Mouse (Mus musculus) midbrain, postnatal 0 days (tissue): Measurements from ENCODE around the gene Ptprz1. TPM values are rescaled to one million over a fixed set of nuclear protein-coding genes. Genes with fewer than 3 reads are reported as not detected.

Source experiments
- ATAC-seq: fragments of 200-750 bp; cut with Nextera tagmentation; 2 replicates; pipeline ENCODE4 v1.8.0; 2017; ENCODE audit warnings: moderate number of reproducible peaks, mild to moderate bottlenecking, moderate TSS enrichment, moderate library complexity; ENCODE audit not compliant: low FRiP score
- DNase-seq: peaks from one replicate; pipeline ENCODE4 v3.0.0-alpha.2; 2015; ENCODE audit warnings: low spot score
- H3K27ac ChIP-seq: fragments of 300-500 bp; sonication (generic); 2 replicates; pipeline ENCODE4 v1.5.1; 2014; ENCODE audit warnings: low read depth, mild to moderate bottlenecking, low read length, mixed read lengths
- H3K27me3 ChIP-seq: fragments of 300-500 bp; sonication (generic); 2 replicates; pipeline ENCODE4 v1.6.1; 2014; ENCODE audit warnings: low read length, control low read depth, mixed read lengths; ENCODE audit not compliant: insufficient read depth
- H3K36me3 ChIP-seq: fragments of 300-500 bp; sonication (generic); 2 replicates; pipeline ENCODE4 v1.6.1; 2014; ENCODE audit warnings: low read length, control low read depth, mixed read lengths; ENCODE audit not compliant: insufficient read depth
- H3K4me1 ChIP-seq: fragments of 300-500 bp; sonication (generic); 2 replicates; pipeline ENCODE4 v1.6.1; 2014; ENCODE audit warnings: mild to moderate bottlenecking, control low read depth, antibody characterized with exemption, low read length, mixed read lengths; ENCODE audit not compliant: insufficient read depth
- H3K4me2 ChIP-seq: fragments of 300-500 bp; sonication (generic); 2 replicates; pipeline ENCODE4 v1.6.1; 2014; ENCODE audit warnings: low read depth, mild to moderate bottlenecking, low read length, mixed read lengths; ENCODE audit not compliant: poor library complexity, severe bottlenecking
- H3K4me3 ChIP-seq: fragments of 300-500 bp; sonication (generic); 2 replicates; pipeline ENCODE4 v1.5.1; 2014; ENCODE audit warnings: low read depth, mild to moderate bottlenecking, low read length, moderate library complexity
- H3K9ac ChIP-seq: fragments of 300-500 bp; sonication (generic); replicated peaks from 2 replicates; pipeline ENCODE4 v1.6.1; 2014; ENCODE audit warnings: mild to moderate bottlenecking, low read length, moderate library complexity, mixed read lengths; ENCODE audit not compliant: poor library complexity, severe bottlenecking
- H3K9me3 ChIP-seq: fragments of 300-500 bp; sonication (generic); 2 replicates; pipeline ENCODE4 v1.6.1; 2016; ENCODE audit warnings: low read length, control low read depth
- CTCF ChIP-seq: IDR thresholded peaks from 2 replicates; pipeline ENCODE4 v1.5.1; 2016; ENCODE audit warnings: antibody characterized with exemption, mild to moderate bottlenecking
- WGBS: fragments of 180-500 bp; shearing (Covaris S2); extraction: QIAGEN DNeasy Blood & Tissue Kit; methylation state at CpG from one replicate; pipeline ENCODE4 v1.1.7; 2014; 5-methylcytosine and 5-hydroxymethylcytosine counted together
- polyA plus RNA-seq: library from polyadenylated mRNA; unstranded; fragments of >200 nt; fragmentation: Nextera tagmentation; extraction: Ambion mirVana; gene quantifications from 2 replicates; pipeline ENCODE4 v1.2.1, GENCODE M21; 2015
- total RNA-seq: library from RNA; depleted of rRNA; stranded (reverse); fragments of >200 nt; gene quantifications from 2 replicates; pipeline ENCODE4 v1.2.3, GENCODE M21; 2014

The Ptprz1 gene
- total and polyA plus RNA-seq, 2 experiments from 2014 or later: 133 to 260 TPM

DNA sequence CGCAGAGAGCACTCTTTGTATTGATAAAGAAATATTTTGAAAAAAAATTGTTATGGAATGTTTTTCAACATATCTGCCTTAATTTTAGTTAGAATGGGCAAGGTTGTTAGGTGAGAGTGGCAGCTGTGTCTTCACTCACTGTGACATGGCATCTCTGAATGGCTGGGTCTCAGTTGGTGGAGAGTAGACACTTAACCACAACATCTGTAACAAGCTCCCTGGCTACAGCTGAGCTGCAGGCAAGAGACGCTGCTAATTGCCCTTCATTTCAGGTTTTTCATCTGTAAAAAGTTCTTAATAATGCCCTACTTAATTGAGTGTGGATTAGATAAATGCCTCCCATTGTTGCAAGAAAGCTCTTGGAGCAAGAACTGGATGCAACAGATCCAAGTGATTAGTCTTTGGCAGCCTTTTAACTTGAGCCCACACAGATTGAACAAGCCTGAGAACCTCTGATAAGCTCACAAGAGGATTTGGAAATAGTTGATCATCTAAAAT is 57.5 kb downstream of the Ptprz1 start:
- H3K36me3 ChIP-seq: no peaks in the 10 kb centered on the region
- no peak overlapping the region for H3K4me3 ChIP-seq
- 66% methylated on average over 2 of the region's 2 CpGs for WGBS
- no peaks in the 10 kb centered on the region for H3K9me3 ChIP-seq
- no peak overlapping the region for H3K27ac ChIP-seq
- no peak for DNase-seq
- no peak overlapping the region for H3K4me2 ChIP-seq
- TF ChIP-seq CTCF: no peak
- no peak overlapping the region for H3K9ac ChIP-seq
- no peaks in the 10 kb centered on the region for H3K4me1 ChIP-seq
- ATAC-seq: no peak
- no peaks in the 10 kb centered on the region for H3K27me3 ChIP-seq

DNA sequence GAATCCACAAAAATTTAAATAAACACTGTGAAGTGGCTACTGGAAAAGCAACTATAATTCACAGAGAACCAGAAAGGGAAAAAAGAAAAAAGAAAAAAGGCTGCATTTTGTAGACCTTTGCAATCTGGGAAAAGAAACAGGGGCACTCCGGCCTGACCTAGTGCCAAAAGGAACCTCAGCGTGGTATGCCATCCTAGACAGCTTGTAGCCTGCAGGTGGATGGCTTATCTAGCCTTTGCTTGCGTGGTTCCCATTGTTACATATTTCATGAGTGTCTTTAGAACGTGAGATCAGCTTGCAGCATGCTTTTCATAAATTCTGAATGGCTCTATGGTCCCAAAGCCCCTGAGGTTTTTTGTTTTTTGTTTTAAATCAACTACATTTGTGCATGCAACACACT is 61.8 kb downstream of the Ptprz1 start:
- Histone ChIP-seq H3K27ac (no peak overlapping the region), H3K27me3 (no peaks in the 10 kb centered on the region), H3K9me3 (no peaks in the 10 kb centered on the region), H3K4me2 (no peak overlapping the region), H3K9ac (no peak overlapping the region), H3K4me1 (no peaks in the 10 kb centered on the region), H3K36me3 (no peaks in the 10 kb centered on the region), H3K4me3 (no peak overlapping the region)
- no peak for ATAC-seq
- no peak for TF ChIP-seq CTCF
- 35% methylated on average over 4 of the region's 4 CpGs for WGBS
- DNase-seq: peak; percentile 10

DNA sequence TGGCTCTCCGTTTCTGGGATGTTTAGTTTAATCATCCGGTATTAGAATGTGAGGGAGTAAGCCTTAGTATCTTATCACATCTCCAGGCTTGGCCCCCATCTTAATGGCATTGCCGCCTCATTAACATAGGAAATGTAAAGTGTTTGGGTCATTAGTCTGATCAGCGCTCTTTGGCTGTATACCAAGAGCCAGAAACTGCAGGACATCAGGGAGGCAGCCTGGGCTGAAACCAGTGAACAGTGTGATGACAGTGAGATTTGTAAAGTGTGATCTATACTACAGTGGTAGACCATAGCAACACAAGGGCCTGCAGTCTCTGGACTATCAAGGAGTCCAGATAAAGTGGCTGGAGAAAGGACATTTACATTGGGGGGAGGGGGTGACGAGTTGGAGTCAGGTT is 62.2 kb downstream of the Ptprz1 start:
- no peak for TF ChIP-seq CTCF
- Histone ChIP-seq H3K36me3 (no peaks in the 10 kb centered on the region), H3K9me3 (no peaks in the 10 kb centered on the region), H3K9ac (no peak overlapping the region), H3K4me2 (no peak overlapping the region), H3K27me3 (no peaks in the 10 kb centered on the region), H3K4me1 (no peaks in the 10 kb centered on the region), H3K27ac (no peak overlapping the region), H3K4me3 (no peak overlapping the region)
- 41% methylated on average over 5 of the region's 5 CpGs for WGBS
- ATAC-seq (no peak), DNase-seq (peak; percentile 34)

DNA sequence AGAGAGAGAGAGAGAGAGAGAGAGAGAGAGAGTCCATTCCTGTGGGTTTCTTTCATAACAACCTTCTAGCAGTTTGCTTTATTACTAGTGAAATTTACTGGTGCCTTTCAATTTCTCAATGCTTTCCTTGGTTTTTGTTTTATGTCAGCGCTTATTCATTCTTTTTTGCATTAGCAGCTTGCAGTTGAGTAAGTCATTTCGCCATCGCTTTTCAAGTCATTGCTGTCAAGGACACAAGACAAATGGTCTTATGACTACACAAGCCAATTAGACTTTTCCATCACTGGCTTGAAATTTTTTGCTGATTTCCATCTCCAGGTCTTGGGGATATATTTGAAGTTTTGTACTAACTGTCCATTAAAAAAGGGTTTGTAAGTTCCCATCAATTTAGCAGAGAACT is 68.9 kb downstream of the Ptprz1 start:
- WGBS: 90% methylated on average over 3 of the region's 3 CpGs
- no peak for DNase-seq
- ATAC-seq: no peak
- TF ChIP-seq CTCF: no peak
- no peak overlapping the region for H3K9ac ChIP-seq
- no peak overlapping the region for H3K27ac ChIP-seq
- H3K4me3 ChIP-seq: no peak overlapping the region
- no peak overlapping the region for H3K4me2 ChIP-seq
- no peaks in the 10 kb centered on the region for H3K9me3 ChIP-seq
- H3K27me3 ChIP-seq: no peaks in the 10 kb centered on the region
- H3K4me1 ChIP-seq: no peaks in the 10 kb centered on the region
- no peaks in the 10 kb centered on the region for H3K36me3 ChIP-seq

DNA sequence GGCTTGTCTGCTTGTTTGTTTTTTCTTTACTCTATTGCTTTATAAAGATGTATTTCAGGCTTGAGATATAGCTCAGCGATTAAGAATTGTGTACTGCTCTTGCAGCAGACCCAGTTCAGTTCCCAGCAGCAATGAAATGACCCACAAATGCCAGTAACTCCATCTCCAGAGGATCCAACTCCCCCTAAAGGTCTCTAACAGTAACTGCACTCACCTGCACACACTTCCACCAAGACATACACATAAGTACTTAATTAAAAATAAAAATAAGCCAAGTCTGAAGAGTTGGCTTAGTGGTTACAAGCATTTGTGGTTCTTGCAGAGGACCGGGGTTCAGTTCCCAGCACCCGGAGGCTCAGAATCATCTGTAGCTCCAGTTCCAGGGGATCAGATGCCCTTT is 88.1 kb downstream of the Ptprz1 start:
- 90% methylated on average over 3 of the region's 3 CpGs for WGBS

DNA sequence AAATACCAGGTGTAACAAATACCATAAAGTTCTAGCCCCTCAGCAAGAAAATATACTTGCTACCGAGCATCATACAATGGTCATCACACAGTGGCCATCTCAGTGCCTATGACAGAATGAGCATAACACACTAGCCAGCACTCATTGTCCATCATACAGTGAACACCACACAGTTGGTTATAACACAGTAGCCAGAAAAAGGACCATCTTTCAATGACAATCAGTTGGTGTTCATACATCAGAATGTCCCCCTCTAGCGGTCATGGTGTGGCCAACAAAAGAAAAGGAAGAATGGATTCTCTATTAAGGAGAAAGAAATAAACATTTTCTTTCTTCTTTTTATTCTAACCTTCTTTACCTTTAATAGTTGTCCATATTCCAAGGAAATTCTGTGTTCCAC is 92.8 kb downstream of the Ptprz1 start:
- Histone ChIP-seq H3K4me2 (no peak overlapping the region), H3K9me3 (no peaks in the 10 kb centered on the region), H3K27me3 (no peaks in the 10 kb centered on the region), H3K36me3 (0 out of 2 replicates have a peak, but pooled peaks cover 2% of the 10 kb centered on the region), H3K4me3 (no peak overlapping the region), H3K4me1 (no peaks in the 10 kb centered on the region), H3K27ac (no peak overlapping the region), H3K9ac (no peak overlapping the region)
- 49% methylated on average over 2 of the region's 2 CpGs for WGBS
- DNase-seq: peak; percentile 70
- peak; percentile 61 for TF ChIP-seq CTCF
- ATAC-seq: no peak

More for the DNA sequence above, 88.1 kb downstream of the Ptprz1 start:
- Histone ChIP-seq H3K4me3 (no peak overlapping the region), H3K4me2 (no peak overlapping the region), H3K36me3 (0 out of 2 replicates have a peak, but pooled peaks cover 2% of the 10 kb centered on the region), H3K27ac (no peak overlapping the region), H3K9ac (no peak overlapping the region), H3K4me1 (no peaks in the 10 kb centered on the region), H3K9me3 (no peaks in the 10 kb centered on the region), H3K27me3 (no peaks in the 10 kb centered on the region)
- no peak for DNase-seq
- ATAC-seq: no peak
- TF ChIP-seq CTCF: no peak
